Comparison of ENCODE assay signal across 12 mouse cellular contexts in the genomic region with DNA sequence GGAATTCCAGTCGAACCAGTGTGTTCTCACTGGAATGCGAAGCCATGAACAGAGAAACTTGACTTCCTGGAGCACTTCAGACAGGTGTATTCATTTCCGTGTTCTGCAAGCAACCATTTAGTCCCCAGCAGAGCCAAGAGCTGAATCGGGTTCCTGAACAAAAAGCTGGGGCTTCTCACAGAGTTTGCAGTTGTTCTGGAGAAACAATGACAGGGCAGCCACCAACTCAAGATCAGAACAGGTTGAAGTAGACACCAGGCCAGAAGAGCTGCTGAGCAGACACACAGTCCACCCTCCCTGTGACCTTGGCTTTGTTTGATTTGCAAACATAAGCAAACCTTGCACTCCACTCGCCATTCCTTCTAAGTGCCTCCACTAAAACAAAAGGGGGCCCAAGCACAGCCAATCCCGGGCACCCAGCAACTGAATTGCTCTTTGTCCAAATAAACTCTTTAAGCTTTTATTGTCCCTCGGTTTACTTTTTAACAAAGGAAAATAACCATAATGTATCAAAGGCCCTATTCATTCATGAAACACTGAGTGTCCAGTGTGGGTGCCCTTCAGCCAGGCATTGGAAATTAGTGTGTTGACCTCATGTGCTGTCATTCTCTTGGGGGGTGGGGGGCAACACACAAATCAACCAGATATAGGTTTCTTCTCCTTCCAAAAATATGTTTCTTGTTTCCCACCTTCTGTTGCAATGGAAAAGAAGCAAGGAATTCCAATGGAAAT.
DNase-seq lines count a peak whose midpoint lies in the region; ATAC-seq lines count a peak whose summit lies in the region.
"Had no signal": no experiment of that assay in that cellular context is flagged by ENCODE, and none has a peak within 500 bp of the region (broad histone marks: within the 10 kb centered on the region; RNA-seq: fewer than 3 reads in every experiment).

No protein-coding gene starts in this region.

- 43% methylated on average over 7 of the region's 7 CpGs for WGBS in embryonic facial prominence, embryonic 12.5 days

- peak overlapping the region; percentile 41 for H3K27ac ChIP-seq in embryonic facial prominence, embryonic 12.5 days

- ATAC-seq in embryonic facial prominence, embryonic 12.5 days (ENCODE audit: insufficient number of reproducible peaks, insufficient read depth, low FRiP score, low TSS enrichment): no peak
- ATAC-seq: activated CD4-positive, CD25-positive, alpha-beta regulatory T cell, adult 4 months; forebrain, embryonic 14.5 days; inflammation-experienced regulatory T-cells, adult 6 months had no signal

- H3K9ac ChIP-seq in embryonic facial prominence, embryonic 12.5 days: no peak overlapping the region

- peak; percentile 91 for DNase-seq in heart, adult 11 months
- no peak for DNase-seq in heart, postnatal 14 days
- DNase-seq in layer of hippocampus, adult 9-11 months: peak; percentile 30
- no peak for DNase-seq in layer of hippocampus, adult 8-10 months (ENCODE audit: low spot score in 2 of 2)
- DNase-seq in mesoderm, embryonic 11.5 days (ENCODE audit: low read depth, low spot score): peak; percentile 39
- no peak for DNase-seq in layer of hippocampus, postnatal 36 days
- DNase-seq in right cerebral cortex, adult 2 months (ENCODE audit: low spot score in 2 of 2): no peak
- DNase-seq: cerebellum, adult 9-10 months had no signal

- H3K9me3 ChIP-seq in embryonic facial prominence, embryonic 12.5 days: no peaks in the 10 kb centered on the region

- H3K27me3 ChIP-seq in embryonic facial prominence, embryonic 12.5 days: no peaks in the 10 kb centered on the region

- H3K4me2 ChIP-seq in embryonic facial prominence, embryonic 12.5 days (replicated peaks): no peak overlapping the region

- H3K4me3 ChIP-seq in embryonic facial prominence, embryonic 12.5 days: no peak overlapping the region

- intact Hi-C loops in heart, postnatal 14 days (cut with DNase I): loop anchor here (5.0 kb wide), 1 partner anchor 61 kb away; the partner anchor contains the start of gene Mbnl2

- peaks cover 52% of the 10 kb centered on the region for H3K4me1 ChIP-seq in embryonic facial prominence, embryonic 12.5 days

- 0 out of 2 replicates have a peak, but pooled peaks cover 6% of the 10 kb centered on the region for H3K36me3 ChIP-seq in embryonic facial prominence, embryonic 12.5 days

Comparison
In these comparisons a context has a peak if more than half of its experiments do, and no peak if none do; other contexts are left out.
1. DNase-seq: peak in heart, adult 11 months (single experiment), layer of hippocampus, adult 9-11 months (single experiment) and mesoderm, embryonic 11.5 days (single experiment); none in heart, postnatal 14 days (0 of 2), layer of hippocampus, adult 8-10 months (0 of 2), layer of hippocampus, postnatal 36 days (0 of 2) and right cerebral cortex, adult 2 months (0 of 2).